Mouse (Mus musculus) liver, embryonic 15.5 days (tissue): Measurements from ENCODE around the gene Ror2. TPM values are rescaled to one million over a fixed set of nuclear protein-coding genes. Genes with fewer than 3 reads are reported as not detected.

ENCODE experiments used
- polyA plus RNA-seq: library from polyadenylated mRNA; unstranded; fragments of >200 nt; fragmentation: Nextera tagmentation; extraction: Ambion mirVana; gene quantifications from 2 replicates; pipeline ENCODE4 v1.2.1, GENCODE M21; 2015

The Ror2 gene
- polyA plus RNA-seq, 1 experiment from 2014 or later, result 0.23 TPM

Other genes starting within 250 kb of the Ror2 start
- gene Sptlc1, start 91.3 kb upstream of the Ror2 start, polyA plus RNA-seq, result 12.3 and 13.3 TPM in 2 replicates
- not detected in 2 replicates for gene Msx2, start 186.9 kb upstream of the Ror2 start, polyA plus RNA-seq